Mouse (Mus musculus) hindbrain, embryonic 15.5 days (tissue): ENCODE results near the gene Arhgap35. TPM values are rescaled to one million over a fixed set of nuclear protein-coding genes. Genes with fewer than 3 reads are reported as not detected.

Source experiments
- ATAC-seq: fragments of 200-750 bp; cut with Nextera tagmentation; 2 replicates; pipeline ENCODE4 v1.8.0; 2017; ENCODE audit warnings: low read depth, moderate number of reproducible peaks, moderate TSS enrichment; ENCODE audit not compliant: low FRiP score
- H3K27ac ChIP-seq: fragments of 300-500 bp; sonication (generic); replicated peaks from 2 replicates; pipeline ENCODE4 v1.5.1; 2015; ENCODE audit warnings: mild to moderate bottlenecking, inconsistent platforms
- H3K27me3 ChIP-seq: fragments of 300-500 bp; sonication (generic); 2 replicates; pipeline ENCODE4 v1.6.1; 2015; ENCODE audit warnings: control low read depth, inconsistent platforms
- H3K36me3 ChIP-seq: fragments of 300-500 bp; sonication (generic); 2 replicates; pipeline ENCODE4 v1.6.1; 2015; ENCODE audit warnings: control low read depth, inconsistent platforms
- H3K4me1 ChIP-seq: fragments of 300-500 bp; sonication (generic); replicated peaks from 2 replicates; pipeline ENCODE4 v1.6.1; 2015; ENCODE audit warnings: control low read depth, inconsistent platforms
- H3K4me2 ChIP-seq: fragments of 300-500 bp; sonication (generic); 2 replicates; pipeline ENCODE4 v1.6.1; 2015; ENCODE audit warnings: moderate library complexity, mild to moderate bottlenecking, inconsistent platforms
- H3K4me3 ChIP-seq: fragments of 300-500 bp; sonication (generic); 2 replicates; pipeline ENCODE4 v1.5.1; 2015; ENCODE audit warnings: mild to moderate bottlenecking, inconsistent platforms
- H3K9ac ChIP-seq: fragments of 300-500 bp; sonication (generic); 2 replicates; pipeline ENCODE4 v1.6.1; 2015; ENCODE audit warnings: inconsistent platforms
- H3K9me3 ChIP-seq: fragments of 300-500 bp; sonication (generic); 2 replicates; pipeline ENCODE4 v1.6.1; 2016; ENCODE audit warnings: control low read depth, inconsistent platforms
- WGBS: fragments of 180-500 bp; shearing (Covaris S2); methylation state at CpG from one replicate; pipeline ENCODE4 v1.1.7; 2015; 5-methylcytosine and 5-hydroxymethylcytosine counted together
- polyA plus RNA-seq: library from polyadenylated mRNA; unstranded; fragments of >200 nt; fragmentation: Nextera tagmentation; extraction: Ambion mirVana; gene quantifications from 2 replicates; pipeline ENCODE4 v1.2.1, GENCODE M21; 2015

Gene Arhgap35
- polyA plus RNA-seq, 1 experiment from 2014 or later = 33.0 TPM

GRCm38 (mm10) chr7:16557251-16557650 is 57.5 kb downstream of the Arhgap35 start:
- WGBS = 62% methylated on average over 4 of the region's 4 CpGs
- H3K4me3 ChIP-seq = no peak overlapping the region
- H3K4me1 ChIP-seq = peaks cover 32% of the 10 kb centered on the region
- H3K9me3 ChIP-seq = no peaks in the 10 kb centered on the region
- no peaks in the 10 kb centered on the region for H3K27me3 ChIP-seq
- H3K36me3 ChIP-seq = peaks cover 19% of the 10 kb centered on the region
- ATAC-seq = no peak
- peak overlapping the region; percentile 56; the same call in 1 of the 2 replicates for H3K27ac ChIP-seq
- no peak overlapping the region for H3K9ac ChIP-seq
- H3K4me2 ChIP-seq = no peak overlapping the region

- Histone ChIP-seq H3K36me3 (no peaks in the 10 kb centered on the region), H3K27me3 (no peaks in the 10 kb centered on the region), H3K9me3 (no peaks in the 10 kb centered on the region), H3K9ac (no peak overlapping the region), H3K27ac (no peak overlapping the region), H3K4me1 (peaks cover 29% of the 10 kb centered on the region), H3K4me3 (no peak overlapping the region), H3K4me2 (no peak overlapping the region)
- no peak for ATAC-seq
- 94% methylated on average over 3 of the region's 3 CpGs for WGBS
Observed at GRCm38 (mm10) chr7:16554215-16554614, 60.6 kb downstream of the Arhgap35 start.

GRCm38 (mm10) chr7:16551581-16551980 is 63.2 kb downstream of the Arhgap35 start:
- Histone ChIP-seq H3K27ac (no peak overlapping the region), H3K9ac (no peak overlapping the region), H3K4me1 (peaks cover 4% of the 10 kb centered on the region; the same call in 1 of the 2 replicates), H3K36me3 (0 out of 2 replicates have a peak, but pooled peaks cover 3% of the 10 kb centered on the region), H3K9me3 (no peaks in the 10 kb centered on the region), H3K27me3 (no peaks in the 10 kb centered on the region), H3K4me3 (no peak overlapping the region), H3K4me2 (no peak overlapping the region)
- ATAC-seq = no peak
- WGBS = 95% methylated on average over 1 of the region's 1 CpGs

GRCm38 (mm10) chr7:16549299-16549698 is 65.5 kb downstream of the Arhgap35 start:
- H3K9me3 ChIP-seq = no peaks in the 10 kb centered on the region
- ATAC-seq = no peak
- H3K4me3 ChIP-seq = no peak overlapping the region
- H3K4me2 ChIP-seq = no peak overlapping the region
- no peak overlapping the region for H3K9ac ChIP-seq
- 95% methylated on average over 1 of the region's 1 CpGs for WGBS
- H3K36me3 ChIP-seq = peaks cover 11% of the 10 kb centered on the region; the same call in 1 of the 2 replicates
- peaks cover 3% of the 10 kb centered on the region; the same call in 1 of the 2 replicates for H3K4me1 ChIP-seq
- H3K27ac ChIP-seq = no peak overlapping the region
- no peaks in the 10 kb centered on the region for H3K27me3 ChIP-seq

- Histone ChIP-seq H3K27ac (no peak overlapping the region), H3K9ac (no peak overlapping the region), H3K9me3 (no peaks in the 10 kb centered on the region), H3K4me1 (0 out of 2 replicates have a peak, but pooled peaks cover 3% of the 10 kb centered on the region), H3K4me2 (no peak overlapping the region), H3K27me3 (no peaks in the 10 kb centered on the region), H3K36me3 (peaks cover 11% of the 10 kb centered on the region; the same call in 1 of the 2 replicates), H3K4me3 (no peak overlapping the region)
- no peak for ATAC-seq
- WGBS = 75% methylated on average over 8 of the region's 8 CpGs
Observed at GRCm38 (mm10) chr7:16544770-16545169, 70.0 kb downstream of the Arhgap35 start.

- ATAC-seq = no peak
- no peaks in the 10 kb centered on the region for H3K9me3 ChIP-seq
Observed at GRCm38 (mm10) chr7:16537220-16537903, 77.4 kb downstream of the Arhgap35 start.

GRCm38 (mm10) chr7:16525995-16526394 is 88.8 kb downstream of the Arhgap35 start:
- WGBS = 86% methylated on average over 2 of the region's 2 CpGs

More at GRCm38 (mm10) chr7:16537220-16537903, 77.4 kb downstream of the Arhgap35 start:
- Histone ChIP-seq H3K27ac (no peak overlapping the region), H3K27me3 (no peaks in the 10 kb centered on the region), H3K4me2 (no peak overlapping the region), H3K9ac (no peak overlapping the region), H3K36me3 (peaks cover 13% of the 10 kb centered on the region), H3K4me1 (no peaks in the 10 kb centered on the region), H3K4me3 (no peak overlapping the region)
- WGBS = 83% methylated on average over 5 of the region's 5 CpGs

GRCm38 (mm10) chr7:16525448-16525847 is 89.3 kb downstream of the Arhgap35 start:
- Histone ChIP-seq H3K9me3 (no peaks in the 10 kb centered on the region), H3K4me3 (no peak overlapping the region), H3K9ac (no peak overlapping the region), H3K27ac (no peak overlapping the region), H3K4me2 (no peak overlapping the region), H3K4me1 (0 out of 2 replicates have a peak, but pooled peaks cover 6% of the 10 kb centered on the region), H3K27me3 (no peaks in the 10 kb centered on the region), H3K36me3 (no peaks in the 10 kb centered on the region)
- ATAC-seq = no peak
- 81% methylated on average over 3 of the region's 3 CpGs for WGBS

More at GRCm38 (mm10) chr7:16525995-16526394, 88.8 kb downstream of the Arhgap35 start:
- Histone ChIP-seq H3K36me3 (no peaks in the 10 kb centered on the region), H3K4me2 (no peak overlapping the region), H3K4me1 (0 out of 2 replicates have a peak, but pooled peaks cover 6% of the 10 kb centered on the region), H3K27ac (no peak overlapping the region), H3K4me3 (no peak overlapping the region), H3K9me3 (no peaks in the 10 kb centered on the region), H3K9ac (no peak overlapping the region), H3K27me3 (no peaks in the 10 kb centered on the region)
- ATAC-seq = no peak

GRCm38 (mm10) chr7:16524308-16524707 is 90.5 kb downstream of the Arhgap35 start:
- no peak overlapping the region for H3K4me2 ChIP-seq
- no peaks in the 10 kb centered on the region for H3K27me3 ChIP-seq
- no peaks in the 10 kb centered on the region for H3K9me3 ChIP-seq
- WGBS = 54% methylated on average over 2 of the region's 2 CpGs
- H3K4me1 ChIP-seq = 0 out of 2 replicates have a peak, but pooled peaks cover 6% of the 10 kb centered on the region
- H3K36me3 ChIP-seq = no peaks in the 10 kb centered on the region
- H3K9ac ChIP-seq = no peak overlapping the region
- ATAC-seq = no peak
- no peak overlapping the region for H3K4me3 ChIP-seq
- H3K27ac ChIP-seq = no peak overlapping the region

- Histone ChIP-seq H3K4me1 (no peaks in the 10 kb centered on the region), H3K36me3 (0 out of 2 replicates have a peak, but pooled peaks cover 9% of the 10 kb centered on the region), H3K4me2 (no peak overlapping the region), H3K27me3 (no peaks in the 10 kb centered on the region), H3K9ac (no peak overlapping the region), H3K4me3 (no peak overlapping the region), H3K27ac (no peak overlapping the region), H3K9me3 (no peaks in the 10 kb centered on the region)
- 95% methylated on average over 2 of the region's 2 CpGs for WGBS
- ATAC-seq = no peak
Observed at GRCm38 (mm10) chr7:16519310-16519709, 95.5 kb downstream of the Arhgap35 start.

GRCm38 (mm10) chr7:16517198-16517597 is 97.6 kb downstream of the Arhgap35 start:
- Histone ChIP-seq H3K4me1 (no peaks in the 10 kb centered on the region), H3K27me3 (no peaks in the 10 kb centered on the region), H3K9me3 (no peaks in the 10 kb centered on the region), H3K36me3 (peaks cover 15% of the 10 kb centered on the region), H3K27ac (no peak overlapping the region), H3K9ac (no peak overlapping the region), H3K4me2 (no peak overlapping the region), H3K4me3 (no peak overlapping the region)
- 93% methylated on average over 5 of the region's 5 CpGs for WGBS
- ATAC-seq = no peak

GRCm38 (mm10) chr7:16507284-16507683 is 107.5 kb downstream of the Arhgap35 start:
- Histone ChIP-seq H3K9ac (no peak overlapping the region), H3K36me3 (peaks cover 59% of the 10 kb centered on the region), H3K4me3 (no peak overlapping the region), H3K4me1 (no peaks in the 10 kb centered on the region; the same call in 1 of the 2 replicates), H3K9me3 (no peaks in the 10 kb centered on the region), H3K27me3 (no peaks in the 10 kb centered on the region), H3K27ac (no peak overlapping the region), H3K4me2 (no peak overlapping the region)
- ATAC-seq = no peak
- WGBS = 20% methylated on average over 3 of the region's 3 CpGs
